In the genomic region with DNA sequence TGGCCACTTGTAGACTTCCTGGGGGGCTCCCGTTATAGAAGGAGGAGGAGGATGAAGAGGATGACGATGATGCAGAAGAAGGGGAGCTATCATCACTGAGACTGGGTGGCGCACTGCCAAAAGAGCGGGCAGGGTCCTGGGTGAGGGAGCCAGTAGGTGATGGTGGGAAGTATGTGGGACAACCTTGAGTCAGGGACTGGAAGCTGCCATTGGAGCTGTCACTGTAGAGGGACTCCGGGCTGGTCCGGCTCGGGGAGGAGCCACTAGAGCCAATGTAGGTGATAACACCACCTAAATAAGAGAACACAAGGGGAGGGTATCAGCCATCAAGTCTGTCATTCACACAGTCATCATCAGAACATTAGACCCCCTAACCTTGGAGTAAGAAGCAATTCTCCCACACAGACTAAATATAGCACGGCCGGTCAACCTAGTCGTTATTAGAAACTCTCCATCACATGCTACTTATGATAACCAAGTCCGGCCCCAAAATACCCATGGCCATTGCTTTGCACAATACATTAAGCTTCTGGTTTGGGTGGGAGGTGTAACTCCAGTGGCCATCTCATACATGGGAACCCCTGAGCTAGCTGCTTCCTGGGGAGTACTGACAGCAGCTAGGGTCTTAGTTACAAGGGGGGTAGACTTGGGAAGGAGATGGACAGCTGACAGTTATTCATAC, we compare ENCODE assay signal across 9 mouse cellular contexts. TPM values are rescaled to one million over a fixed set of nuclear protein-coding genes. Genes with fewer than 3 reads are reported as not detected.
DNase-seq lines count a peak whose midpoint lies in the region; ATAC-seq and TF ChIP-seq lines count a peak whose summit lies in the region.
"Had no signal": no experiment of that assay in that cellular context is flagged by ENCODE, and none has a peak within 500 bp of the region (broad histone marks: within the 10 kb centered on the region; RNA-seq: fewer than 3 reads in every experiment).

No protein-coding gene starts in this region.

- no peaks in the 10 kb centered on the region for H3K79me2 ChIP-seq in heart, adult 2 months (replicated peaks; ENCODE audit: control insufficient read depth, insufficient read depth, low read length)

- no peaks in the 10 kb centered on the region for H3K9me3 ChIP-seq in liver, embryonic 14.5 days (ENCODE audit: control insufficient read depth, low read length)
- H3K9me3 ChIP-seq: hindbrain, embryonic 12.5 days; limb, embryonic 13.5 days had no signal

- intact Hi-C loops in heart, adult 2 months (cut with DNase I) = loop anchor here (2.0 kb wide), 1 partner anchor 15 kb away; no protein-coding TSS in a partner anchor

- peak overlapping the region; percentile 68 for H3K9ac ChIP-seq in heart, adult 2 months (ENCODE audit: low read depth, low read length)
- no peak overlapping the region for H3K9ac ChIP-seq in liver, embryonic 14.5 days (replicated peaks)
- H3K9ac ChIP-seq: hindbrain, embryonic 12.5 days had no signal

- no peak for ATAC-seq in liver, embryonic 14.5 days (ENCODE audit: insufficient read depth)

- DNase-seq in layer of hippocampus, adult 9-11 months = peak; percentile 25
- no peak for DNase-seq in layer of hippocampus, postnatal 14 days (ENCODE audit: low spot score in 2 of 2)
- DNase-seq in cerebellum, postnatal 14 days = peak; percentile 48 to 72
- DNase-seq in heart, adult 2 months = peak; percentile 47 to 65
- no peak for DNase-seq in liver, embryonic 14.5 days (ENCODE audit: low read depth in 3 of 3, low spot score in 3 of 3)
- no peak for DNase-seq in frontal cortex, postnatal 25 days (ENCODE audit: low spot score in 2 of 2)
- no peak for DNase-seq in left cerebral cortex, adult 9 months (ENCODE audit: low spot score in 2 of 2)

- TF ChIP-seq POLR2A in heart, adult 2 months (IDR thresholded peaks at IDR 0.05; ENCODE audit: insufficient read depth, low read depth, low read length) = 0 out of 2 replicates have a peak, but pooled peaks have one; percentile 18

- TF ChIP-seq EP300 in heart, adult 2 months (IDR thresholded peaks at IDR 0.05; ENCODE audit: insufficient read depth, low read depth, low read length) = 0 out of 2 replicates have a peak, but pooled peaks have one; percentile 16
- no peak for TF ChIP-seq EP300 in liver, embryonic 14.5 days (IDR thresholded peaks at IDR 0.05; ENCODE audit: low read depth)

- TF ChIP-seq CTCF in heart, adult 2 months (IDR thresholded peaks at IDR 0.05) = no peak
- no peak for TF ChIP-seq CTCF in liver, embryonic 14.5 days (IDR thresholded peaks at IDR 0.05; ENCODE audit: low read depth)

- peaks cover 29% of the 10 kb centered on the region for H3K4me1 ChIP-seq in heart, adult 2 months (ENCODE audit: control insufficient read depth, insufficient read depth, low read length)
- H3K4me1 ChIP-seq in liver, embryonic 14.5 days (replicated peaks; ENCODE audit: control insufficient read depth in 2 of 2, insufficient read depth in 2 of 2, low read length in 1 of 2) = peaks cover 66 to 73% of the 10 kb centered on the region in 2 experiments

- 44% methylated on average over 11 of the region's 11 CpGs for WGBS in heart, adult 2 months
- WGBS in liver, embryonic 14.5 days (ENCODE audit: insufficient replicate concordance) = 80% methylated on average over 11 of the region's 11 CpGs

- peak overlapping the region; percentile 11; the same call in 1 of the 2 replicates for H3K4me2 ChIP-seq in liver, embryonic 14.5 days (ENCODE audit: low read depth)
- H3K4me2 ChIP-seq: hindbrain, embryonic 12.5 days had no signal

- H3K27ac ChIP-seq in heart, adult 2 months = peak overlapping the region; percentile 100
- peak overlapping the region; percentile 32 for H3K27ac ChIP-seq in liver, embryonic 14.5 days
- H3K27ac ChIP-seq: hindbrain, embryonic 12.5 days; limb, embryonic 13.5 days had no signal

- H3K4me3 ChIP-seq in heart, adult 2 months = peak overlapping the region; percentile 50
- no peak overlapping the region for H3K4me3 ChIP-seq in liver, embryonic 14.5 days (ENCODE audit: insufficient read depth in 1 of 2, low read depth in 2 of 2, low read length in 2 of 2)
- H3K4me3 ChIP-seq: hindbrain, embryonic 12.5 days; limb, embryonic 13.5 days had no signal

- peaks cover 39% of the 10 kb centered on the region for H3K36me3 ChIP-seq in heart, adult 2 months (ENCODE audit: control insufficient read depth, insufficient read depth, low read length)
- H3K36me3 ChIP-seq in liver, embryonic 14.5 days (replicated peaks; ENCODE audit: control insufficient read depth, insufficient read depth, low read depth) = no peaks in the 10 kb centered on the region

- H3K27me3 ChIP-seq in heart, adult 2 months (ENCODE audit: control insufficient read depth, insufficient read depth, low read length) = no peaks in the 10 kb centered on the region
- no peaks in the 10 kb centered on the region for H3K27me3 ChIP-seq in liver, embryonic 14.5 days (ENCODE audit: control insufficient read depth, insufficient read depth, low read length)
- H3K27me3 ChIP-seq: hindbrain, embryonic 12.5 days; limb, embryonic 13.5 days had no signal

RNA-seq across cellular contexts. Expression of a gene that starts 3.1 kb away (rescaled TPM):
- 10 to 100 TPM; 53.3 to 65.3 TPM for total RNA-seq in layer of hippocampus, postnatal 14 days (2021)
- 100 to 1,000 TPM in 1 of 2 experiments, 10 to 100 TPM in 1; 35.5 to 111 TPM for total RNA-seq in heart, adult 2 months (2021)
- 190 and 208 TPM in 2 replicates for polyA plus RNA-seq in heart, adult 2 months (2012; rRNA removed)
- 0.54 and 0.65 TPM in 2 replicates for polyA plus RNA-seq in liver, embryonic 14.5 days (2012; rRNA removed)
- 0.56 and 0.58 TPM in 2 replicates for polyA plus RNA-seq in liver, embryonic 14.5 days (2014; fragmentation: Nextera tagmentation; extraction: Ambion mirVana)

RNA-seq across cellular contexts. Expression of a gene that starts 23.3 kb away (rescaled TPM):
- total RNA-seq in layer of hippocampus, postnatal 14 days (2021) = 100 to 1,000 TPM; 149 to 161 TPM
- 10 to 100 TPM; 68.9 to 75.3 TPM for total RNA-seq in heart, adult 2 months (2021)
- 21.9 and 44.4 TPM in 2 replicates for polyA plus RNA-seq in heart, adult 2 months (2012; rRNA removed)
- polyA plus RNA-seq in liver, embryonic 14.5 days (2012; rRNA removed) = 11.5 and 15.8 TPM in 2 replicates
- polyA plus RNA-seq in liver, embryonic 14.5 days (2014; fragmentation: Nextera tagmentation; extraction: Ambion mirVana) = 4.5 and 4.9 TPM in 2 replicates

RNA-seq across cellular contexts. Expression of a gene that starts 31.5 kb away (rescaled TPM):
- total RNA-seq in layer of hippocampus, postnatal 14 days (2021) = 1,000 to 10,000 TPM; 1,264 to 1,291 TPM
- 100 to 1,000 TPM; 103 to 105 TPM for total RNA-seq in heart, adult 2 months (2021)
- 89.4 and 104 TPM in 2 replicates for polyA plus RNA-seq in heart, adult 2 months (2012; rRNA removed)
- polyA plus RNA-seq in liver, embryonic 14.5 days (2012; rRNA removed) = 14.6 and 15.6 TPM in 2 replicates
- polyA plus RNA-seq in liver, embryonic 14.5 days (2014; fragmentation: Nextera tagmentation; extraction: Ambion mirVana) = 8.3 and 10.0 TPM in 2 replicates

RNA-seq across cellular contexts. Expression of a gene that starts 32.7 kb away (rescaled TPM):
- total RNA-seq in layer of hippocampus, postnatal 14 days (2021) = 10 to 100 TPM; 56.7 to 59.7 TPM
- 10 to 100 TPM; 18.7 to 20.7 TPM for total RNA-seq in heart, adult 2 months (2021)
- polyA plus RNA-seq in heart, adult 2 months (2012; rRNA removed) = 17.5 and 25.2 TPM in 2 replicates
- polyA plus RNA-seq in liver, embryonic 14.5 days (2012; rRNA removed) = 12.2 and 12.7 TPM in 2 replicates
- 11.5 and 13.0 TPM in 2 replicates for polyA plus RNA-seq in liver, embryonic 14.5 days (2014; fragmentation: Nextera tagmentation; extraction: Ambion mirVana)

RNA-seq across cellular contexts. Expression of a gene that starts 42.8 kb away (rescaled TPM):
- 100 to 1,000 TPM; 109 to 110 TPM for total RNA-seq in layer of hippocampus, postnatal 14 days (2021)
- total RNA-seq in heart, adult 2 months (2021) = 10 to 100 TPM; 41.6 to 48.1 TPM
- 54.5 and 65.2 TPM in 2 replicates for polyA plus RNA-seq in heart, adult 2 months (2012; rRNA removed)
- 25.0 and 29.6 TPM in 2 replicates for polyA plus RNA-seq in liver, embryonic 14.5 days (2012; rRNA removed)
- 21.3 and 25.6 TPM in 2 replicates for polyA plus RNA-seq in liver, embryonic 14.5 days (2014; fragmentation: Nextera tagmentation; extraction: Ambion mirVana)

Comparison
In these comparisons a context has a peak if more than half of its experiments do, and no peak if none do; other contexts are left out.
1. DNase-seq: peak in layer of hippocampus, adult 9-11 months (single experiment), cerebellum, postnatal 14 days (2 of 2) and heart, adult 2 months (2 of 2); none in layer of hippocampus, postnatal 14 days (0 of 2), liver, embryonic 14.5 days (0 of 3), frontal cortex, postnatal 25 days (0 of 2) and left cerebral cortex, adult 9 months (0 of 2).
2. RNA of a gene that starts 31.5 kb away (total RNA-seq): 1,264 to 1,291 TPM in layer of hippocampus, postnatal 14 days; 103 to 105 TPM in heart, adult 2 months; every median in the first group is over 10 times any median in the second.